ENCODE assay signal across 8 mouse cellular contexts in genomic region chr5:31562036-31562666, GRCm38 (mm10). TPM values are rescaled to one million over a fixed set of nuclear protein-coding genes. Genes with fewer than 3 reads are reported as not detected.
DNase-seq lines count a peak whose midpoint lies in the region; ATAC-seq and TF ChIP-seq lines count a peak whose summit lies in the region.

No protein-coding gene starts in this region.

- ATAC-seq in forebrain, embryonic 14.5 days, result no peak
- no peak for ATAC-seq in forebrain, embryonic 12.5 days (ENCODE audit: low FRiP score)
- ATAC-seq in liver, postnatal 0 days, result no peak

- no peaks in the 10 kb centered on the region for H3K4me1 ChIP-seq in forebrain, embryonic 14.5 days (ENCODE audit: control insufficient read depth, insufficient read depth, low read length)
- no peaks in the 10 kb centered on the region for H3K4me1 ChIP-seq in forebrain, embryonic 12.5 days
- H3K4me1 ChIP-seq in liver, postnatal 0 days (ENCODE audit: insufficient read depth), result no peaks in the 10 kb centered on the region

- no peak overlapping the region for H3K9ac ChIP-seq in forebrain, embryonic 14.5 days (ENCODE audit: low read length)
- no peak overlapping the region for H3K9ac ChIP-seq in forebrain, embryonic 12.5 days
- no peak overlapping the region for H3K9ac ChIP-seq in liver, postnatal 0 days (replicated peaks)

- no peak overlapping the region for H3K4me2 ChIP-seq in forebrain, embryonic 14.5 days (ENCODE audit: low read length)
- H3K4me2 ChIP-seq in forebrain, embryonic 12.5 days, result no peak overlapping the region
- no peak overlapping the region for H3K4me2 ChIP-seq in liver, postnatal 0 days (ENCODE audit: low read depth, low read length)

- H3K4me3 ChIP-seq in forebrain, embryonic 14.5 days (ENCODE audit: low read depth, low read length), result no peak overlapping the region
- no peak overlapping the region for H3K4me3 ChIP-seq in forebrain, embryonic 12.5 days (replicated peaks)
- H3K4me3 ChIP-seq in liver, postnatal 0 days (ENCODE audit: low read depth, low read length), result no peak overlapping the region

- H3K36me3 ChIP-seq in forebrain, embryonic 14.5 days (ENCODE audit: control insufficient read depth, insufficient read depth, low read length), result peaks cover 38% of the 10 kb centered on the region
- H3K36me3 ChIP-seq in forebrain, embryonic 12.5 days (replicated peaks), result peaks cover 31% of the 10 kb centered on the region
- H3K36me3 ChIP-seq in liver, postnatal 0 days (replicated peaks; ENCODE audit: insufficient read depth, low read length), result peaks cover 2% of the 10 kb centered on the region

- TF ChIP-seq EP300 in liver, postnatal 0 days (IDR thresholded peaks at IDR 0.05; ENCODE audit: low read depth), result no peak

- H3K27me3 ChIP-seq in forebrain, embryonic 14.5 days (replicated peaks; ENCODE audit: control insufficient read depth, insufficient read depth, low read length), result no peaks in the 10 kb centered on the region
- no peaks in the 10 kb centered on the region for H3K27me3 ChIP-seq in forebrain, embryonic 12.5 days
- no peaks in the 10 kb centered on the region for H3K27me3 ChIP-seq in liver, postnatal 0 days (ENCODE audit: insufficient read depth, low read length)

- 93% methylated on average over 7 of the region's 7 CpGs for WGBS in forebrain, embryonic 14.5 days
- 92% methylated on average over 7 of the region's 7 CpGs for WGBS in forebrain, embryonic 12.5 days
- WGBS in liver, postnatal 0 days (ENCODE audit: insufficient replicate concordance), result 79% methylated on average over 7 of the region's 7 CpGs

- H3K9me3 ChIP-seq in forebrain, embryonic 14.5 days (replicated peaks; ENCODE audit: control insufficient read depth, low read length), result no peaks in the 10 kb centered on the region
- no peaks in the 10 kb centered on the region for H3K9me3 ChIP-seq in forebrain, embryonic 12.5 days
- no peaks in the 10 kb centered on the region for H3K9me3 ChIP-seq in liver, postnatal 0 days (ENCODE audit: low read length)

- DNase-seq in forebrain, embryonic 14.5 days (ENCODE audit: low spot score), result peak; percentile 13
- peak; percentile 39 to 47 for DNase-seq in frontal cortex, postnatal 14 days (ENCODE audit: low spot score in 2 of 2)
- DNase-seq in kidney, postnatal 10 days, result peak; percentile 82
- DNase-seq in lung, postnatal 14 days, result peak; percentile 62
- DNase-seq in liver, result no peak
- DNase-seq in embryo, embryonic 9.5 days (ENCODE audit: extremely low spot score), result no peak
- DNase-seq in liver, postnatal 0 days, result no peak

- TF ChIP-seq CTCF in liver, postnatal 0 days (IDR thresholded peaks at IDR 0.05; ENCODE audit: low read depth), result no peak

- no peak overlapping the region for H3K27ac ChIP-seq in forebrain, embryonic 14.5 days (ENCODE audit: low read depth, low read length)
- H3K27ac ChIP-seq in forebrain, embryonic 12.5 days, result no peak overlapping the region
- no peak overlapping the region for H3K27ac ChIP-seq in liver, postnatal 0 days (ENCODE audit: low read depth)

RNA-seq across cellular contexts. Expression of gene Supt7l, which starts 34.5 kb away (rescaled TPM):
- polyA plus RNA-seq in forebrain, embryonic 14.5 days (2014; fragmentation: Nextera tagmentation; extraction: Ambion mirVana), result 10.0 and 13.7 TPM in 2 replicates
- polyA plus RNA-seq in forebrain, embryonic 12.5 days (2016; fragmentation: Nextera tagmentation; extraction: Ambion mirVana), result 29.8 and 30.1 TPM in 2 replicates
- polyA plus RNA-seq in liver, postnatal 0 days (2015; fragmentation: Nextera tagmentation; extraction: Ambion mirVana), result 4.9 and 5.2 TPM in 2 replicates

RNA-seq across cellular contexts. Expression of gene Mrpl33, which starts 34.6 kb away (rescaled TPM):
- 202 and 241 TPM in 2 replicates for polyA plus RNA-seq in forebrain, embryonic 14.5 days (2014; fragmentation: Nextera tagmentation; extraction: Ambion mirVana)
- polyA plus RNA-seq in forebrain, embryonic 12.5 days (2016; fragmentation: Nextera tagmentation; extraction: Ambion mirVana), result 217 and 231 TPM in 2 replicates
- polyA plus RNA-seq in liver, postnatal 0 days (2015; fragmentation: Nextera tagmentation; extraction: Ambion mirVana), result 165 and 167 TPM in 2 replicates

RNA-seq across cellular contexts. Expression of gene Slc4a1ap, which starts 35.4 kb away (rescaled TPM):
- polyA plus RNA-seq in forebrain, embryonic 14.5 days (2014; fragmentation: Nextera tagmentation; extraction: Ambion mirVana), result 20.9 and 21.7 TPM in 2 replicates
- 33.6 and 34.0 TPM in 2 replicates for polyA plus RNA-seq in forebrain, embryonic 12.5 days (2016; fragmentation: Nextera tagmentation; extraction: Ambion mirVana)
- polyA plus RNA-seq in liver, postnatal 0 days (2015; fragmentation: Nextera tagmentation; extraction: Ambion mirVana), result 8.2 and 8.7 TPM in 2 replicates

Comparison
In these comparisons a context has a peak if more than half of its experiments do, and no peak if none do; other contexts are left out.
1. DNase-seq: peak in forebrain, embryonic 14.5 days (single experiment), frontal cortex, postnatal 14 days (2 of 2), kidney, postnatal 10 days (single experiment) and lung, postnatal 14 days (single experiment); none in liver (single experiment), embryo, embryonic 9.5 days (single experiment) and liver, postnatal 0 days (single experiment).